Mouse (Mus musculus) forebrain, postnatal 0 days (tissue): ENCODE results near the gene Fbp2. TPM values are rescaled to one million over a fixed set of nuclear protein-coding genes. Genes with fewer than 3 reads are reported as not detected.
"Not testable (repeated sequence)": the region's sequence is repeated elsewhere in the genome, so short reads cannot be mapped to it uniquely, and the experiment has no call there.

Experiments
- ATAC-seq: fragments of 200-750 bp; cut with Nextera tagmentation; 2 replicates; pipeline ENCODE4 v1.8.0; 2017; ENCODE audit warnings: mild to moderate bottlenecking, moderate library complexity
- DNase-seq: peaks from one replicate; pipeline ENCODE4 v3.0.0-alpha.2; 2015
- H3K27ac ChIP-seq: fragments of 300-500 bp; sonication (generic); 2 replicates; pipeline ENCODE4 v1.5.1; 2014; ENCODE audit warnings: low read depth, mild to moderate bottlenecking, antibody characterized with exemption, low read length, moderate library complexity, mixed read lengths
- H3K27me3 ChIP-seq: fragments of 300-500 bp; sonication (generic); 2 replicates; pipeline ENCODE4 v1.6.1; 2014; ENCODE audit warnings: mild to moderate bottlenecking, low read length, mixed read lengths; ENCODE audit not compliant: insufficient read depth
- H3K36me3 ChIP-seq: fragments of 300-500 bp; sonication (generic); 2 replicates; pipeline ENCODE4 v1.6.1; 2014; ENCODE audit warnings: mild to moderate bottlenecking, moderate library complexity; ENCODE audit not compliant: insufficient read depth
- H3K4me1 ChIP-seq: fragments of 300-500 bp; sonication (generic); 2 replicates; pipeline ENCODE4 v1.6.1; 2014; ENCODE audit warnings: antibody characterized with exemption; ENCODE audit not compliant: insufficient read depth
- H3K4me2 ChIP-seq: fragments of 300-500 bp; sonication (generic); 2 replicates; pipeline ENCODE4 v1.6.1; 2014; ENCODE audit warnings: low read depth, mild to moderate bottlenecking, moderate library complexity
- H3K4me3 ChIP-seq: fragments of 300-500 bp; sonication (generic); 2 replicates; pipeline ENCODE4 v1.5.1; 2014; ENCODE audit warnings: low read depth, low read length, mixed read lengths
- H3K9ac ChIP-seq: fragments of 300-500 bp; sonication (generic); 2 replicates; pipeline ENCODE4 v1.6.1; 2014; ENCODE audit warnings: mild to moderate bottlenecking
- H3K9me3 ChIP-seq: fragments of 300-500 bp; sonication (generic); 2 replicates; pipeline ENCODE4 v1.6.1; 2016; ENCODE audit warnings: low read length
- CTCF ChIP-seq: sonication (generic); IDR thresholded peaks from 2 replicates; pipeline ENCODE4 v1.5.1; 2016; ENCODE audit warnings: antibody characterized with exemption, control low read depth, low read depth
- WGBS: fragments of 180-500 bp; shearing (Covaris S2); extraction: QIAGEN DNeasy Blood & Tissue Kit; methylation state at CpG from one replicate; pipeline ENCODE4 v1.1.7; 2014; 5-methylcytosine and 5-hydroxymethylcytosine counted together
- polyA plus RNA-seq: library from polyadenylated mRNA; unstranded; fragments of >200 nt; fragmentation: Nextera tagmentation; extraction: Ambion mirVana; gene quantifications from 2 replicates; pipeline ENCODE4 v1.2.1, GENCODE M21; 2015
- total RNA-seq: library from RNA; depleted of rRNA; stranded (reverse); fragments of >200 nt; gene quantifications from 2 replicates; pipeline ENCODE4 v1.2.3, GENCODE M21; 2014; rRNA removed

Gene Fbp2
- total and polyA plus RNA-seq, 2 experiments from 2014 or later = 0.62 to 1.1 TPM

DNA sequence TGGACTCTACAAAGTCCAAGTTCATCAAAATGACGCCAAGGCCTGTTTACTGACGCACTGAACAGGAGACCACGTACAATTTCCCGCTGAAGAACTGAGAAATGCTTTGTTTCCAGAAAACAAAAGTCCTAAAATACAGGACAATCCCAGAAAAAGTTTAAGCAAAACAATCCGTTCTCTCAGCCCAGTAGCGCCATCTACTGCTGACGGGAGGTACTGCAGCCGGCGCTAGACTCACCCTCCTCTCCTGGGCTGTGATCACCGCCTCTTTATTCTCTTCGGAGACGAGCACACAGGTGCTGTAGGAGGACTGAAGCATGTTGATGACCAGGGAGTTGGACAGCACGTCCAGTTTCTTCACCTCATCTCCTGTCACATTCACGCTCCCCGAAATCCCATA, 3.6 kb downstream of the Fbp2 start:
- WGBS = 10% methylated on average over 15 of the region's 15 CpGs

DNA sequence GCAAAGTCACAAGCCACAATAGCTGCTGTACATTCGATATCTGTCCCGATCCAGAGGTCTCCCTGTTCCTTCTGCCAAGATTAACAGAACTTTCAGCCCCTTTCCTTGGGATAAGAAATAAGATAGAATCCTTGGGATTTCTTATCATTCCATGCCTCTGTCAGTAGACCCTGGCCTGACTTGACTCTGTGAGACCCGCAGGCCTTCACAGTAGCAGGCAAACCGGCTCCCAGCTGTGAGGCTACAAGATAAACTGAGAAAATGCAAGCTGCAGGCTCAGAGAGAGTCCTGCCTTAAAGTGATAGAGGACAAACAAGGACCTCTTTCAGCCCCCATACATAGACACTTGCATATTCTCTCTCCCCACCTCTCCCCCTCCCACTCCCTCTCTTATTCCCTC, 24.9 kb downstream of the Fbp2 start:
- DNase-seq = no peak

More for the DNA sequence above, 3.6 kb downstream of the Fbp2 start:
- no peaks in the 10 kb centered on the region for H3K4me1 ChIP-seq
- H3K36me3 ChIP-seq = no peaks in the 10 kb centered on the region
- DNase-seq = peak; percentile 81
- ATAC-seq = 0 out of 2 replicates have a peak, but pooled peaks have one; percentile 23
- H3K4me2 ChIP-seq = 0 out of 2 replicates have a peak overlapping the region, but pooled peaks have one; percentile 15
- TF ChIP-seq CTCF = peak; percentile 93
- H3K27ac ChIP-seq = no peak overlapping the region
- H3K4me3 ChIP-seq = no peak overlapping the region
- no peak overlapping the region for H3K9ac ChIP-seq
- H3K27me3 ChIP-seq = no peaks in the 10 kb centered on the region
- no peaks in the 10 kb centered on the region for H3K9me3 ChIP-seq

DNA sequence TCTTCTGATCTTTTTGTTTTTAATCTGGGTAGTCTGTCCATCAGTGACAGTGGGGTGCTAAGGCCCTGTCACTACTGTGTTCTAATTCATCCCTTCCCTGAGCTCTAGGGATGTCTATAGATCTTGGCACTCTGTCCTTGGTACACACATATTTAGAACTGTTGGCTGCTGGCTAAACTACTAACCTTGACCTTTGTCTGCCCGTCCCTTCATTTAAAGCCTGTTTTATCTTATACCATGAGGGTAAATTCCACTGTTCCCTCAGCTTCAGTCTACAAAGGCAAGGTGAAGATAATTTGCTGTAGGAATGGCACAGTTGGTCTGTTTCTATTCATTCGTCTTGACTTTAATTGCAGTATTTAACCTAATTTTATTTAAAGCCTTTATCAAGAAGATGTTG, 26.0 kb downstream of the Fbp2 start:
- no peaks in the 10 kb centered on the region for H3K4me1 ChIP-seq
- DNase-seq = no peak
- no peak overlapping the region for H3K9ac ChIP-seq
- no peaks in the 10 kb centered on the region for H3K27me3 ChIP-seq
- H3K36me3 ChIP-seq = no peaks in the 10 kb centered on the region
- H3K9me3 ChIP-seq = no peaks in the 10 kb centered on the region
- H3K27ac ChIP-seq = no peak overlapping the region
- no peak overlapping the region for H3K4me3 ChIP-seq
- H3K4me2 ChIP-seq = no peak overlapping the region
- WGBS = 78% methylated on average over 2 of the region's 2 CpGs
- ATAC-seq = no peak
- TF ChIP-seq CTCF = no peak

More for the DNA sequence above, 24.9 kb downstream of the Fbp2 start:
- no peaks in the 10 kb centered on the region for H3K9me3 ChIP-seq
- H3K4me2 ChIP-seq = no peak overlapping the region
- no peak overlapping the region for H3K27ac ChIP-seq
- 52% methylated on average over 4 of the region's 4 CpGs for WGBS
- no peaks in the 10 kb centered on the region for H3K36me3 ChIP-seq
- H3K4me1 ChIP-seq = no peaks in the 10 kb centered on the region
- ATAC-seq = no peak
- H3K4me3 ChIP-seq = no peak overlapping the region
- no peak for TF ChIP-seq CTCF
- H3K27me3 ChIP-seq = no peaks in the 10 kb centered on the region
- no peak overlapping the region for H3K9ac ChIP-seq

DNA sequence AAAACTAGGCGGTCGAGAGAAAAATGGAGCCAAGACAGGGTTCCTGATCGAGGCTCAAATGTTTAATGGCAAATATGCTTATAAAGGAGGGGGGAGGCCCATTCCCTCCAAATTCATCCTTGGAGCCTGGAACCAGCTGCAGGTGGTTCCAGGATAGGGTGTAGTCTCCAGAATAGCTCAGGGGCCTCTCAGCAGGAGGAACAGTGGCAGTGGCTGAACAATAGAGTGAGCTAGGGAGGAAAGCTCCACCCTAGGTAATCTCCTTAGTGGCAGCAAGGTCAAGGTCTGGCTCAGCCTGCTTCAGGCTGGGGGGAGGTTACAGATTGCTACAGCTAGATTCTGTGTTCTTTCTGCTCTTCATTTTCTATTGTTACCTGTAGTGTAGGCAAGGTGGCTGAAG, 42.5 kb downstream of the Fbp2 start:
- 68% methylated on average over 3 of the region's 3 CpGs for WGBS
- not testable (repeated sequence) for H3K27me3 ChIP-seq, DNase-seq, H3K9me3 ChIP-seq, ATAC-seq, H3K4me1 ChIP-seq, H3K4me2 ChIP-seq, H3K4me3 ChIP-seq, H3K27ac ChIP-seq, H3K9ac ChIP-seq, H3K36me3 ChIP-seq

DNA sequence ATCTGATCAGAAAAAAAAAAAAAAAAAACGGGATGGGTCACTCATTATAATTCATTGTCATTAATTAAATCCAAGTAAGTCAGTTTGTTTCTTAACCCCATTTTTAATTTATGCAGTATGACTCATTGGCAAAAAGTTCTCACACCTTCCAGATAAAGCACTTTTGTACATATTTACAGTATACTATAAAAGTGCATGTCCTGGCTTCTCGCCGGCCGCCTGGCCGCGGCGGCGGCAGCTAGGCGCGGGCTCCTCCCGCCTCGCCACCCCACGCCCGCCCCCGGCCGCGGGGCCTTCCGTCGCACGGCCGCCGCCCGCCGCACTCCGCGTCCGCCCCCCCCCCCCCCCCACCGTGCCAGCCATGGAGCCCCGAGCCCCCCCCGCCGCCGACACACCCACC, 45.5 kb downstream of the Fbp2 start:
- Histone ChIP-seq H3K4me2 (peak overlapping the region; percentile 57), H3K36me3 (no peaks in the 10 kb centered on the region), H3K9ac (no peak overlapping the region), H3K4me3 (peak overlapping the region; percentile 33), H3K9me3 (no peaks in the 10 kb centered on the region), H3K4me1 (no peaks in the 10 kb centered on the region), H3K27ac (no peak overlapping the region), H3K27me3 (no peaks in the 10 kb centered on the region)
- ATAC-seq = no peak
- no peak for DNase-seq
- no peak for TF ChIP-seq CTCF
- 9% methylated on average over 30 of the region's 32 CpGs for WGBS

DNA sequence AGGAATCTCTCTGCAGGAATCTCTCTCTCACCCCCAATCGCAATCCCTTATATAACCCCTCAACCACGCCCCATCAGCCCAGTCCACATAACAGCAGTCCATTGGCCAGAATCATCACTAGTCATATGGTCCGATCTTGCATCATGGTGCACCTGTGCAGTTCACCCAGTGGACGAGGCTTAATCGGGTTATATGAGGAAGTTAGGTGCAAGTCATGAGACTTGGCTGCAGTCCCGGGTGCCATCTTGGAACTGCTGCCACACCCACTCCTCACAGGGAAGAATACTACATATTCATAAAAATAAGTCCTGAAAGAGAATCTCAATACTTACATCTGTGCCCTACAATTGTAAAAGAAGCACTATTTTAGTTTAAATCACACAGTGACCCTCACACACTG, 50.2 kb downstream of the Fbp2 start:
- not testable (repeated sequence) for H3K27me3 ChIP-seq, H3K9me3 ChIP-seq, DNase-seq, H3K36me3 ChIP-seq, H3K4me1 ChIP-seq, ATAC-seq, H3K4me2 ChIP-seq, H3K9ac ChIP-seq, H3K4me3 ChIP-seq, H3K27ac ChIP-seq
- 90% methylated on average over 6 of the region's 6 CpGs for WGBS

Other genes starting within 250 kb of the Fbp2 start
- 3.8 and 4.4 TPM in 2 replicates for gene 6720489N17Rik, start 234.2 kb downstream of the Fbp2 start, total RNA-seq
- gene 6720489N17Rik, start 234.2 kb downstream of the Fbp2 start, polyA plus RNA-seq = 3.9 and 5.6 TPM in 2 replicates
- gene Platr25, start 97.7 kb downstream of the Fbp2 start, total RNA-seq = 18.6 and 22.2 TPM in 2 replicates
- 18.4 and 18.7 TPM in 2 replicates for gene Platr25, start 97.7 kb downstream of the Fbp2 start, polyA plus RNA-seq
- 6.6 and 8.1 TPM in 2 replicates for gene Gm5141, start 72.6 kb downstream of the Fbp2 start, total RNA-seq
- gene Gm5141, start 72.6 kb downstream of the Fbp2 start, polyA plus RNA-seq = 3.6 and 6.0 TPM in 2 replicates
- 0.15 TPM in 1 of 2 replicates, not detected in the other for gene Fbp1, start 29.9 kb upstream of the Fbp2 start, total RNA-seq
- gene Fbp1, start 29.9 kb upstream of the Fbp2 start, polyA plus RNA-seq = 0.21 and 0.45 TPM in 2 replicates
- 33.2 and 47.8 TPM in 2 replicates for gene 2010111I01Rik, start 106.5 kb upstream of the Fbp2 start, total RNA-seq
- gene 2010111I01Rik, start 106.5 kb upstream of the Fbp2 start, polyA plus RNA-seq = 17.6 and 20.3 TPM in 2 replicates